Comparison of ENCODE assay signal across 28 mouse cellular contexts in genomic region chr2:72992497-72992896, GRCm38 (mm10). TPM values are rescaled to one million over a fixed set of nuclear protein-coding genes. Genes with fewer than 3 reads are reported as not detected.
"Had no signal": no experiment of that assay in that cellular context is flagged by ENCODE, and none has a peak within 500 bp of the region (broad histone marks: within the 10 kb centered on the region; RNA-seq: fewer than 3 reads in every experiment).

No protein-coding gene starts in this region.

- H3K9me3 ChIP-seq: lung, embryonic 15.5 days; stomach, embryonic 15.5 days had no signal

- H3K27me3 ChIP-seq: lung, embryonic 15.5 days; megakaryocyte, embryonic 14.5 days; midbrain, embryonic 13.5 days; midbrain, embryonic 15.5 days; neural tube, embryonic 12.5 days; stomach, embryonic 15.5 days had no signal

- DNase-seq: liver, postnatal 0 days; lung, adult 2 months; lung, postnatal 14 days; lung, postnatal 36 days; right cerebral cortex, postnatal 25 days; right cerebral cortex, postnatal 4 days; spleen, adult 18-20 months; thymus, adult 2 months; thymus, postnatal 25 days; thymus, postnatal 4 days had no signal

- H3K9ac ChIP-seq: liver, postnatal 0 days; lung, embryonic 15.5 days; midbrain, embryonic 13.5 days; midbrain, embryonic 15.5 days; neural tube, embryonic 12.5 days; stomach, embryonic 15.5 days had no signal

- H3K4me3 ChIP-seq: lung, embryonic 15.5 days; megakaryocyte, embryonic 14.5 days; midbrain, embryonic 13.5 days; midbrain, embryonic 15.5 days; neural tube, embryonic 12.5 days; stomach, embryonic 15.5 days had no signal

- H3K27ac ChIP-seq: lung, embryonic 15.5 days; midbrain, embryonic 13.5 days; midbrain, embryonic 15.5 days; neural tube, embryonic 12.5 days; stomach, embryonic 15.5 days; stomach, postnatal 0 days had no signal

- H3K36me3 ChIP-seq: lung, embryonic 15.5 days; midbrain, embryonic 13.5 days; midbrain, embryonic 15.5 days; stomach, embryonic 15.5 days had no signal

RNA-seq across cellular contexts. Expression of gene Gm11084, which starts 6.0 kb away (rescaled TPM):
- total RNA-seq: megakaryocyte progenitor cell, adult 5-6 weeks; midbrain, postnatal 0 days; monocyte, adult 5-6 weeks; neutrophil, adult 5-6 weeks had no signal
- polyA plus RNA-seq: liver, postnatal 0 days; lung, adult 2 months; lung, embryonic 15.5 days; lung, postnatal 0 days; macrophage; midbrain, embryonic 11.5 days; midbrain, embryonic 13.5 days; midbrain, embryonic 15.5 days; midbrain, postnatal 0 days; neural tube, embryonic 12.5 days; neural tube, embryonic 14.5 days; small intestine, adult 2 months; stomach, embryonic 15.5 days; stomach, postnatal 0 days; testis, adult 2 months; thymus, adult 2 months; urinary bladder, adult 2 months had no signal
